Mouse (Mus musculus): ENCODE results near the gene 9530077C05Rik.

DNA sequence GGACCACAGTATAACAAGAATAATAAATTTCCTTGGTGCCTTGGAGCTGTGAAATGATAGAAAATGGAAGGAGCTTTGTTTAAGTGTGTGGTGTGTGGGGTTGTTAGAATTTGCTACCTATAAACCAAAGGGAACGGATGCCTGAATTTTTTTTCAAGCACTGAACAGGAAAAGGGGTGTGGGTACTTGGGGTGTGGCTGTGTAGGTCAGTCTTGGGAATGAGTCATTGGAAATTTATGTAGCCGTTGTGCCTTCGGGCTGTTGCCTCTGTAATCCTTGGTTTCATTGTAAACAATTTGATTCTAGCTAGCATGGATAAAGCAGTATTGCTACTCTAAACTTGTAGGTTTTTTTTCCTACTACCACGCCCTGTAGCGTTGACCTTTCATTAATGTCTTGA, 20.9 kb upstream of the 9530077C05Rik start:
- TF ChIP-seq USF1 (IDR thresholded peaks at IDR 0.05; ENCODE audit: low read depth) (no peak), MYOD1 (IDR thresholded peaks at IDR 0.05; ENCODE audit: control insufficient read depth in 1 of 3, insufficient read length in 2 of 3, low read depth in 2 of 3) (no peak), E2F4 (IDR thresholded peaks at IDR 0.05; ENCODE audit: insufficient read depth) (no peak), POLR2A (IDR thresholded peaks at IDR 0.05; ENCODE audit: insufficient read length, low read depth) (no peak), TCF12 (IDR thresholded peaks at IDR 0.05; ENCODE audit: insufficient read depth, poor library complexity, severe bottlenecking) (no peak)

All from myocyte (in vitro differentiated cells).